Mouse (Mus musculus): ENCODE data around the gene Rab10. TPM values are rescaled to one million over a fixed set of nuclear protein-coding genes. Genes with fewer than 3 reads are reported as not detected.

Rab10 gene
- polyA plus RNA-seq, 1 experiment = 93.9 TPM

DNA sequence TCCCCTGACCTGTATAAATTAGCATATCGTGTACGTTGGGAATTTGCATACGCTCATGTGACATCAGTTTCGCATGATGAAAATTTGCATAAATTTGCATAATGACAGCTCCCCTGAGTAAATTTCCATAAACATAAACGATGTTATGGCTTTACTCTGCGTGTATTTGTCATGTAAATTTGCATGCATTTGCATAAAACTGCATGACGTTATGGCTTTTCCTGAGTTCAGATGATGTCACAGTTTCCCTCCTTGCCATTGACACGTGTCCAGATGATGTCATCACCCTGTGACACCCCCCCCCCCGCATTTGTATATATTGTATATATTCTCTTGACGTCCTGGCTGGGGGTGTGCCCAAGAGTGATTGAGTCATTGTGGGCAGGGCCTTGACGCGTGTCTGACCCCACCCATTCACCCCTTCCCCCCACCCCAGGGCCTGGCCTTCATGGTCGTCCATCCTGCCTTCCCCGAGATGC, 73.6 kb downstream of the Rab10 start:
- 0 out of 2 replicates have a peak overlapping the region, but pooled peaks have one; percentile 2 for H3K27ac ChIP-seq (ENCODE audit: insufficient read depth, low read length)
- H3K27me3 ChIP-seq (ENCODE audit: control insufficient read depth, insufficient read depth, low read length, poor library complexity, severe bottlenecking) = no peaks in the 10 kb centered on the region
- H3K4me3 ChIP-seq (ENCODE audit: low read depth, low read length) = no peak overlapping the region
- H3K4me1 ChIP-seq (ENCODE audit: control insufficient read depth, insufficient read depth, low read length) = no peaks in the 10 kb centered on the region
- H3K9ac ChIP-seq (ENCODE audit: low read depth, poor library complexity, severe bottlenecking) = no peak overlapping the region
- peaks cover 9% of the 10 kb centered on the region for H3K36me3 ChIP-seq (ENCODE audit: control insufficient read depth, insufficient read depth, low read length, poor library complexity, severe bottlenecking)
- TF ChIP-seq CTCF (IDR thresholded peaks at IDR 0.05; ENCODE audit: low read depth, low read length) = no peak
- no peak for TF ChIP-seq EP300 (IDR thresholded peaks at IDR 0.05; ENCODE audit: insufficient read depth, low read depth, low read length)
- peaks cover 10% of the 10 kb centered on the region; the same call in 1 of the 2 replicates for H3K9me3 ChIP-seq (replicated peaks; ENCODE audit: control insufficient read depth, insufficient read depth, low read length, poor library complexity, severe bottlenecking)

DNA sequence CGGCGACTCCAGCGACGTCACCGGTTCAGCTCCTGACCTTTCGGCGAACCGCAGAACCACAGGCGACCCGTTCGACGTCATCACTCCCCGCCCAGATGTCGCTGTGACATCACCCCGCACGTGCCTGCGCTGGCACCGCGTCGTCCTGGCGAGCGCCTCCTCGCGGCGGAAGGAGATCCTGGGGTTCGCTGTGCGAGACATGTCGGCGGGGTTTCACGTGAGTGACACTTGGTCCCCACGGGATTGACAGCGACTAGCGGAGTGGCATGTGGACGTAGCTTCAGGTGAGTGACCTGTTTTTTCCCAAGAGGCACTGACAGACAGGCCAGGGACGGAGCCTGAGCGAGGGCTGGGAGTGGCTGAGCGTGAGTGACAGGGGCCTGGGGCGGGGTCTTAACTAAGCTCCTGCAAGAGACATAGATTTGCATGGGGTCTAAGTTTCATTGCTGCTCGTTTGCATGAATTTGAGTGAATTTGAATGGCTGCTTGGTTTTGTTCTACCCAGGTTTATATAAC, 74.1 kb downstream of the Rab10 start:
- Histone ChIP-seq H3K4me1 (ENCODE audit: control insufficient read depth, insufficient read depth, low read length) (no peaks in the 10 kb centered on the region), H3K27ac (ENCODE audit: insufficient read depth, low read length) (0 out of 2 replicates have a peak overlapping the region, but pooled peaks have one; percentile 2), H3K36me3 (ENCODE audit: control insufficient read depth, insufficient read depth, low read length, poor library complexity, severe bottlenecking) (peaks cover 9% of the 10 kb centered on the region), H3K9me3 (replicated peaks; ENCODE audit: control insufficient read depth, insufficient read depth, low read length, poor library complexity, severe bottlenecking) (peaks cover 10% of the 10 kb centered on the region; the same call in 1 of the 2 replicates), H3K27me3 (ENCODE audit: control insufficient read depth, insufficient read depth, low read length, poor library complexity, severe bottlenecking) (no peaks in the 10 kb centered on the region), H3K9ac (ENCODE audit: low read depth, poor library complexity, severe bottlenecking) (peak overlapping the region; percentile 53), H3K4me3 (ENCODE audit: low read depth, low read length) (peak overlapping the region; percentile 80)
- TF ChIP-seq POLR2A (IDR thresholded peaks at IDR 0.05; ENCODE audit: insufficient read depth, low read length) (no peak), CTCF (IDR thresholded peaks at IDR 0.05; ENCODE audit: low read depth, low read length) (peak; percentile 82), EP300 (IDR thresholded peaks at IDR 0.05; ENCODE audit: insufficient read depth, low read depth, low read length) (peak; percentile 72; the same call in 1 of the 2 replicates)

DNA sequence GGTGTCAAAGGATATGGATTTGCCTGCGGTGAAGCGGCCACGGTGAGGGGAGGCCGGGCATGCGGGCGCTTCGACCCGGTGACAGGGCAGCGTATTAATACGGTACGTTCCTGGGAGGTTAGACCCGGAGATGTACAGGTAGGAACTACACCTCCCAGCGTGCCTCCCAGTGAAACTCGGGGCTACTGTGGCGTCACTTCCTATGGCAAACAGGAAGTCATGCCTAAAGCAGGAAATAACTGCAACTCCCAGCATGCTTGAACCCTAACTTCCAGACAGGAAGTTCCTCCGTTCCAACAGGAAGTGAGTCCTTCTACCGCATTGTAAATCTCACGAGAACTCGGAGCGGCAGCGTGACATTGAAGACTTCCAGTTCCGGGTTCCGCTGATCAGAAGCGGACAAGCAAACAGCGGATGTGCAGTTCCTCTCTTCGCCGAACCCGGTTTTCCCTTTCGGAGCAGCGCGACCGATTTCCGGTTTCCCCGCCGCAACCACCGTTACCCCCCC, 74.6 kb downstream of the Rab10 start:
- Histone ChIP-seq H3K27me3 (ENCODE audit: control insufficient read depth, insufficient read depth, low read length, poor library complexity, severe bottlenecking) (no peaks in the 10 kb centered on the region), H3K27ac (ENCODE audit: insufficient read depth, low read length) (no peak overlapping the region), H3K4me1 (ENCODE audit: control insufficient read depth, insufficient read depth, low read length) (no peaks in the 10 kb centered on the region), H3K9me3 (replicated peaks; ENCODE audit: control insufficient read depth, insufficient read depth, low read length, poor library complexity, severe bottlenecking) (peaks cover 10% of the 10 kb centered on the region; the same call in 1 of the 2 replicates), H3K4me3 (ENCODE audit: low read depth, low read length) (peak overlapping the region; percentile 80), H3K9ac (ENCODE audit: low read depth, poor library complexity, severe bottlenecking) (peak overlapping the region; percentile 53), H3K36me3 (ENCODE audit: control insufficient read depth, insufficient read depth, low read length, poor library complexity, severe bottlenecking) (peaks cover 9% of the 10 kb centered on the region)
- no peak for TF ChIP-seq EP300 (IDR thresholded peaks at IDR 0.05; ENCODE audit: insufficient read depth, low read depth, low read length)
- TF ChIP-seq CTCF (IDR thresholded peaks at IDR 0.05; ENCODE audit: low read depth, low read length) = no peak
- TF ChIP-seq POLR2A (IDR thresholded peaks at IDR 0.05; ENCODE audit: insufficient read depth, low read length) = peak; percentile 24

DNA sequence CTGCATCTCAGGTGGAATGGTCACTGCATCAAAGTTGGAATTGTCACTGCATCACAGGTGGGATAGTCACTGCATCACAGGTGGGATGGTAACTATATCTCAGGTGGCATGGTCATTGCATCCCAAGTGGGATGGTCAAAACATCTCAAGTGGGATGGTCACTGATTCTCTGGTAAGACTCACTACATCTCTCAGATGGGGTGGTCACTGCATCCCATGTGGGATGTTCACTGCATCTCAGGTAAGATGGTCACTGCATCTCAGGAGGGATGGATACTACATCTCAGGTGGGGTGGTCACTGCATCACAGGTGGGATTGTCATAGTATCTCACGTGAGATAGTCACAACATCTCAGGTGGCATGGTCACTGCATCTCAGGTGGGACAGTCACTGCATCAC, 75.7 kb downstream of the Rab10 start:
- H3K27ac ChIP-seq (ENCODE audit: insufficient read depth, low read length) = no peak overlapping the region
- TF ChIP-seq EP300 (IDR thresholded peaks at IDR 0.05; ENCODE audit: insufficient read depth, low read depth, low read length) (no peak), CTCF (IDR thresholded peaks at IDR 0.05; ENCODE audit: low read depth, low read length) (no peak), POLR2A (IDR thresholded peaks at IDR 0.05; ENCODE audit: insufficient read depth, low read length) (no peak)
- H3K27me3 ChIP-seq (ENCODE audit: control insufficient read depth, insufficient read depth, low read length, poor library complexity, severe bottlenecking) = no peaks in the 10 kb centered on the region
- H3K9ac ChIP-seq (ENCODE audit: low read depth, poor library complexity, severe bottlenecking) = no peak overlapping the region
- H3K9me3 ChIP-seq (replicated peaks; ENCODE audit: control insufficient read depth, insufficient read depth, low read length, poor library complexity, severe bottlenecking) = peaks cover 10% of the 10 kb centered on the region; the same call in 1 of the 2 replicates
- H3K4me3 ChIP-seq (ENCODE audit: low read depth, low read length) = no peak overlapping the region
- peaks cover 9% of the 10 kb centered on the region for H3K36me3 ChIP-seq (ENCODE audit: control insufficient read depth, insufficient read depth, low read length, poor library complexity, severe bottlenecking)
- no peaks in the 10 kb centered on the region for H3K4me1 ChIP-seq (ENCODE audit: control insufficient read depth, insufficient read depth, low read length)

DNA sequence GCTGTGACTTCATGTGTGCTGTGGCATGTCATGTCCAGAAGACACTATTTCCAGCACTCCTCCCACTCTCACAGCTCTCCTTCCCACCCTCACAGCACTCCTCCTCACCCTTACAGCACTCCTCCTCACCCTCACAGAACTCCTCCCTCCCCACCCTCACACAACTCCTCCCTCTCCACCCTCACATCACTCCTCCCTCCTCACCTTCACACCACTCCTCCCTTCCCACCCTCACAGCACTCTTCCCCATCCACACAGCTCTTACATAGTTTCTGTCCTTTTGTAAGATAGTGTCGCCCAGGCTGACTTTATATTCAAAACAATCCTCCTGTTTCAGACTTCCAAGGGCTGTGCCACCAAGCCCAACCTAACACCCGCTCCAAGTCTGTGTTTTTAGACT, 86.4 kb downstream of the Rab10 start:
- no peak for TF ChIP-seq EP300 (IDR thresholded peaks at IDR 0.05; ENCODE audit: insufficient read depth, low read depth, low read length)
- TF ChIP-seq CTCF (IDR thresholded peaks at IDR 0.05; ENCODE audit: low read depth, low read length) = no peak
- TF ChIP-seq POLR2A (IDR thresholded peaks at IDR 0.05; ENCODE audit: insufficient read depth, low read length) = no peak
- H3K36me3 ChIP-seq (ENCODE audit: control insufficient read depth, insufficient read depth, low read length, poor library complexity, severe bottlenecking) = no peaks in the 10 kb centered on the region
- no peak overlapping the region for H3K9ac ChIP-seq (ENCODE audit: low read depth, poor library complexity, severe bottlenecking)
- no peaks in the 10 kb centered on the region for H3K4me1 ChIP-seq (ENCODE audit: control insufficient read depth, insufficient read depth, low read length)
- H3K4me3 ChIP-seq (ENCODE audit: low read depth, low read length) = no peak overlapping the region
- H3K27ac ChIP-seq (ENCODE audit: insufficient read depth, low read length) = no peak overlapping the region
- H3K9me3 ChIP-seq (replicated peaks; ENCODE audit: control insufficient read depth, insufficient read depth, low read length, poor library complexity, severe bottlenecking) = no peaks in the 10 kb centered on the region
- no peaks in the 10 kb centered on the region for H3K27me3 ChIP-seq (ENCODE audit: control insufficient read depth, insufficient read depth, low read length, poor library complexity, severe bottlenecking)

DNA sequence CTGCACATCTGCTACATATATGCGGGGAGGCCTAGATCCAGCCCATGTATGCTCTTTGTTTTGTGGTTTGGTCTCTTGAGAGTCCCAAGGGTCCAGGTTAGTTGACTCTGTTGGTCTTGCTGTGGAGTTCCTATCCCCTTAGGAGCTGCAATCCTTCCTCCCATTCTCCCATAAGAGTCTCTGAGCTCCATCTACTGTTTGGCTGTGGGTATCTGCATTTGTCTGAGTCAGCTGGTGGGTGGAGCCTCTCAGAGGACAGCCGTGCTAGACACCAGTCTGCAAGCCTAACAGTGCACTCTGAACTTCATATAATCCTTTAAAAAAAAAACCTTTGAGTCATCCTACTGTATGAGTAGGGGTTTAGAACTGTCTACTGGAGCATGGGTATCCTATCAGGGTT, 99.6 kb downstream of the Rab10 start:
- Histone ChIP-seq H3K4me1 (ENCODE audit: control insufficient read depth, insufficient read depth, low read length) (no peaks in the 10 kb centered on the region), H3K27me3 (ENCODE audit: control insufficient read depth, insufficient read depth, low read length, poor library complexity, severe bottlenecking) (no peaks in the 10 kb centered on the region), H3K9ac (ENCODE audit: low read depth, poor library complexity, severe bottlenecking) (no peak overlapping the region), H3K4me3 (ENCODE audit: low read depth, low read length) (no peak overlapping the region), H3K27ac (ENCODE audit: insufficient read depth, low read length) (no peak overlapping the region), H3K36me3 (ENCODE audit: control insufficient read depth, insufficient read depth, low read length, poor library complexity, severe bottlenecking) (no peaks in the 10 kb centered on the region), H3K9me3 (replicated peaks; ENCODE audit: control insufficient read depth, insufficient read depth, low read length, poor library complexity, severe bottlenecking) (no peaks in the 10 kb centered on the region)
- peak; percentile 27 for TF ChIP-seq CTCF (IDR thresholded peaks at IDR 0.05; ENCODE audit: low read depth, low read length)
- no peak for TF ChIP-seq EP300 (IDR thresholded peaks at IDR 0.05; ENCODE audit: insufficient read depth, low read depth, low read length)
